Mouse (Mus musculus): ENCODE measurements around the gene Cdsn.

GRCm38 (mm10) chr17:35502226-35502625 lies 49.7 kb upstream of the Cdsn start:
- TF ChIP-seq EP300 (optimal IDR thresholded peaks at IDR 0.05) (no peak), CTCF (IDR thresholded peaks at IDR 0.05; ENCODE audit: low read depth) (no peak)
